Mouse (Mus musculus) C2C12 (cell line): ENCODE results near the gene Nat8f5. TPM values are rescaled to one million over a fixed set of nuclear protein-coding genes. Genes with fewer than 3 reads are reported as not detected.
"Not testable (repeated sequence)": the region's sequence is repeated elsewhere in the genome, so short reads cannot be mapped to it uniquely, and the experiment has no call there.

Experiments
- H3K27me3 ChIP-seq: one replicate; pipeline ENCODE4 v1.6.1; 2011; ENCODE audit not compliant: control insufficient read depth, insufficient read depth, insufficient read length
- H3K36me3 ChIP-seq: one replicate; pipeline ENCODE4 v1.6.1; 2011; ENCODE audit not compliant: control insufficient read depth, insufficient read depth
- H3K4me3 ChIP-seq: one replicate; pipeline ENCODE4 v1.5.1; 2011; ENCODE audit warnings: mild to moderate bottlenecking, control low read depth; ENCODE audit not compliant: poor library complexity, insufficient read depth, severe bottlenecking
- H3K79me2 ChIP-seq: one replicate; pipeline ENCODE4 v1.6.1; 2011; ENCODE audit not compliant: control insufficient read depth, insufficient read depth
- H3K79me3 ChIP-seq: one replicate; pipeline ENCODE4 v1.6.1; 2011; ENCODE audit warnings: low read depth, control low read depth
- H3ac ChIP-seq: one replicate; pipeline ENCODE3; 2011; ENCODE audit warnings: low read depth; ENCODE audit not compliant: control insufficient read depth, insufficient read length
- CEBPB ChIP-seq: IDR thresholded peaks from one replicate; pipeline ENCODE4 v1.6.1; 2011; ENCODE audit warnings: low read depth, mild to moderate bottlenecking, control low read depth, moderate library complexity
- CTCF ChIP-seq: IDR thresholded peaks from one replicate; pipeline ENCODE4 v1.5.1; 2011; ENCODE audit not compliant: control insufficient read depth, insufficient read depth, insufficient read length
- FOSL1 ChIP-seq: IDR thresholded peaks from one replicate; pipeline ENCODE4 v1.8.0; 2011; ENCODE audit warnings: mild to moderate bottlenecking, low read length; ENCODE audit not compliant: poor library complexity, insufficient read depth, severe bottlenecking
- MAX ChIP-seq: IDR thresholded peaks from one replicate; pipeline ENCODE4 v1.6.1; 2011; ENCODE audit warnings: mild to moderate bottlenecking, control low read depth
- MYOD1 ChIP-seq: IDR thresholded peaks from one replicate; pipeline ENCODE4 v1.6.1; 2011; ENCODE audit warnings: low read depth; ENCODE audit not compliant: control insufficient read depth, insufficient read length
- MYOG ChIP-seq: IDR thresholded peaks from one replicate; pipeline ENCODE4 v1.6.1; 2011; ENCODE audit not compliant: control insufficient read depth, insufficient read length; ENCODE audit errors: extremely low read depth
- USF1 ChIP-seq: IDR thresholded peaks from one replicate; pipeline ENCODE4 v1.6.1; 2011; ENCODE audit warnings: low read depth, mild to moderate bottlenecking, control low read depth, moderate library complexity
- polyA plus RNA-seq: library from polyadenylated mRNA; unstranded; fragments of >200 nt; fragmentation: generic; extraction: Trizol; gene quantifications from one replicate; pipeline ENCODE4 v1.2.1, GENCODE M21; 2012; ENCODE audit warnings: missing spikeins

Nat8f5 gene
- polyA plus RNA-seq, 1 experiment: not detected

DNA sequence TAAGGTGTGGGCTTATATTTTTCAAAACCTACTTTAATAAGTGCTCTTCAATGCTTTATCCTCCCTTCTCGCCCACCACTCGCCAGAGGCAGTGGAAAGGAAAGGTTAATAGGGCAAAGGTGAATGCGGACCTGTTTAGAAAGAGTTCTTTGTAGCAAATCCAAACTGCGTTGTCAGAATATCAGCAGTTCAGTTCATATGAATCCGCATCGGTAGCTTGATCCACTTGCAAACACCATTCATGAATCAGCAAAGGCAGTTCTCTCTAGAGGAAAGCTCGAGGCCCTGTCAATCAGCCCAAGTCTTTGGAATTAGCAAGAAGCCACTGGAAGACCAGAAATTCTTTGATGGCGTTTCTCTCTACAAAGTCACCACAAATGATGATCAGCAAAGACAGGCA lies 17.9 kb upstream of the Nat8f5 start:
- TF ChIP-seq MYOD1 (no peak), MYOG (no peak), USF1 (no peak), CTCF (no peak), MAX (no peak), CEBPB (no peak), FOSL1 (no peak)
- H3ac ChIP-seq: no peak overlapping the region
- no peaks in the 10 kb centered on the region for H3K79me2 ChIP-seq
- no peaks in the 10 kb centered on the region for H3K27me3 ChIP-seq
- no peaks in the 10 kb centered on the region for H3K36me3 ChIP-seq
- H3K79me3 ChIP-seq: no peaks in the 10 kb centered on the region
- H3K4me3 ChIP-seq: no peak overlapping the region

DNA sequence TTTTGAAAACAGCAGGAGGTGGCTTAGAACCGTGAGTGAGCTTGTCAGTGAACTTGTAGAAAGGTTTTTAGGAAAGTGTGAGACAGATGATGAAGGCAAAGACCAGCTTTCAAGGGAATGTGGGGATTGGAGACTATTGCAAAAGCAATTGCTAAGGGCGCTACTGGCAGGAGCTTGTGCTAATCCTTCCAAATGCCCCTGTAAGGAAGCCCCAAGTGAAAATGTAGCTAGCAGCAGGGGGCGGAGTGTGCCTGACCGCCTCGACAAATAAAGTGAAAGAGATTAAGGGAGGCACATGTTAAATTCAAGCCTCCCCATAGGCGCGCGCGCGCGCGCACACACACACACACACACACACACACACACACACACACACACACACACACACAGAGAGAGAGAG lies 16.5 kb upstream of the Nat8f5 start:
- H3ac ChIP-seq, H3K36me3 ChIP-seq, H3K79me3 ChIP-seq: not testable (repeated sequence)

DNA sequence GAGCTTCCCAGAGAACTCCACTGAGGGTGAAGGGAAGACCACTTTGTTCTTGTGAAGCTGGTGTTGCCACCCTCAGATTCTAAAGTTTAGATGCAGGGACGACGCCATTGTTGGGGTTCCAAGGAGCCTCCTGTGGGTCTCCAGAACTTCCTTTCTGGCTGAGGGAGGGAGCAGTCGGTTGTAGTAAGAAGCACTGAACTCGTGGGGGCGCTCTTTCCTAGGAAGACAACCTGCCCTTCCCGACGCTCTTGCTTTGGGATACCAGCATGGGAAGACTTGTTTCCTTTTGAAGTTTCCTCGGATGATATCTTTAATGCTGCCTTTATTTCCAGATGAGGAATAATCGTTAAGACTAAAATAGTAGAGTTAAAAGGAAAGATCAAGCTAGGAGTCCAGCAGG lies 16.1 kb upstream of the Nat8f5 start:
- not testable (repeated sequence) for H3ac ChIP-seq, H3K4me3 ChIP-seq, H3K79me2 ChIP-seq, H3K79me3 ChIP-seq, H3K27me3 ChIP-seq, H3K36me3 ChIP-seq

More for the DNA sequence above, 16.5 kb upstream of the Nat8f5 start:
- H3K4me3 ChIP-seq, H3K27me3 ChIP-seq, H3K79me2 ChIP-seq: not testable (repeated sequence)

DNA sequence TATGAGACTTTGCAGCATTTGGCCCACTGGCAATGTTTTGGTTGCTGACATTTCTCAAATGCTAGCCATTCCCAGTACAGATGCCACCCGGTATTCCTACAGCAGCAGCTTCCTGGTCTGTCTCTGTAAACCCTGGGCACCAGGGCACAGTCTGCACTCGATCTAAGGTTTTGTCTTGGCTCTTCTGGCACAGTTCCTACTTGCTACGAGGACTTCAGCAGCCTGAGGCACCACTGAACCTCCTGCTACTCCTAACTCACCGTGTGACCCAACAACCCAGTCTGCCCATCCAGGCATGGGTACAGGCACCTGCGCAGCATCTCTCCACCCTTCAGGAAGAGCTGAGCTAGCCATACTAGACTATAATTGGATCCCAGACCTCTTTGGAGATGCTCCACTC lies 15.3 kb upstream of the Nat8f5 start:
- H3ac ChIP-seq, H3K4me3 ChIP-seq, H3K79me3 ChIP-seq, H3K36me3 ChIP-seq, H3K27me3 ChIP-seq, H3K79me2 ChIP-seq: not testable (repeated sequence)

DNA sequence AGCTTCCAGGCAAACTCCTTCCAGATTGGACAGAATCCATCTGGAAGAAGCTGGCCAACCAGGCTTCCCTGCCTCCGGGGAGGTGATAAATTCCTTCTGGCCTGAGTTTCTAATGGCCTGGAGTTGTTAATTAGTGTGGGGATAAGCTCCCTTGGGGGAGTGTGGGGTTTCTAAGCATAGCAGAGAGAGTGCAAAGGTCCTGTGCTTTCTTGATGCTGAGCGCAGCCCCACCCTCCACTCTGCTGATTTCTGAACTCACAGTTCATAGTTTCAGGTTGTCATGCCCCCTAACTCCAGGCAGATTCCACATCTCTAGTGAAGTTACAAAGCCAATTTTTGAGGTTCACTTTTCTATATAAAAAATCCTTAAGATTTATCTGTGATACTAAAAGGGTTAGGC lies 14.3 kb upstream of the Nat8f5 start:
- H3K4me3 ChIP-seq, H3ac ChIP-seq, H3K79me3 ChIP-seq, H3K27me3 ChIP-seq, H3K36me3 ChIP-seq, H3K79me2 ChIP-seq: not testable (repeated sequence)

DNA sequence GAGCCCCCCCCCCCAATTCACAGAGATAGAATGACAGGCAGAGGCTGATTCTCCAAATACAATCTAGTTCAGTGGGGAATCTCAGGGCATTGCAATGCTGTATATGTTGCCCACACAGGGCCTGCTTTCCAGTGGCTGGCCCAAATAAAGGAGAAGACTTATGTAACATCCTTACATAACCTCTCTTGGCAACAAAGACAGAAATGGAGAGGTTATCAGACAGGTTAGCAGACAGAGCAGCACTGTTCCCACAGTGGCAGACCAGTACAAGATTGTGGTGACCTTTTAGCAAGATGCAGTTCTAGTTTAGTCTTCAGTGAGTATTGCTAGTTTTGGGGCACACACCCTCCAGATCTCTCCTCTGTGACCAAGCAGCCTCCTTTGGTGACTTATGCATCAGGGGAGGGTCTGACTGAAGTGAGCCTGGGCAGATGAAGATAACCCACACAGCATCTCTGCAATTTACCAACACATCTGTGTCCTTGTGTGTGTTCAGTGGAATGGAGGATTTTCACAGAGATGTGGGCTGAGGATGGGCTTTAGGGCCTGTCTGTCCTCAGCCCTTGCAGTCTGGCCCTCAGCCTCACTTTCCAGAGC lies 13.8 kb upstream of the Nat8f5 start:
- H3K79me3 ChIP-seq, H3K36me3 ChIP-seq, H3K27me3 ChIP-seq, H3ac ChIP-seq, H3K79me2 ChIP-seq, H3K4me3 ChIP-seq: not testable (repeated sequence)

DNA sequence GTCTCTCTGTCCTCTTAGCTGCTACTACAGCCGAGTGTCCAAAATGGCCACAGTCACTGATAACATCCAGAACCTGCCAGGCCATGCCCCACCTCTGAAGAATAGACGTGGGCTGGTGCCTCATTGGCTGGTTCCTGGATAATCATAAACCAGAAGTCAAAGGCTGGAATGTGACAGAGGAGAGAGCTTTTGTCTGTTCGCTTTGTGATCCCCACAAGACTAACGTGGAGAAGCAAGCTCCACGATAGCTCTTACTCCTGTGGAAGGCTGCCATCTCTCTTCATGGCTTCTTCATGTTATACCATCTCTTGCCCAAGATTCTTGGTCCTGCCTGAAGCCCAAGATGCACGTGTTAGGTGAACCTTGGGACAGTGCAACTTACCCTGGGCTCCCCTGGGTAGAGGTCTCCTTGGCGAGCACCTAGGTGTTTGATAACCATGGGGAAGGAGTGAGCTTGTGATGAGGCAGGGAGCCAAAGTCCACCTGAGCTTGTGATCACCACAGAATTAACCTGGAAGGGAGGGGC lies 11.1 kb upstream of the Nat8f5 start, which contains the start of gene Nat8:
TSS of gene Nat8 (minus strand) at position 287 of the 526 bp plus-strand sequence.
- Histone ChIP-seq H3K27me3 (no peaks in the 10 kb centered on the region), H3K4me3 (no peak within 1 kb of the TSS), H3K36me3 (no peaks in the 10 kb centered on the region), H3ac (no peak within 1 kb of the TSS), H3K79me3 (no peaks in the 10 kb centered on the region), H3K79me2 (no peaks in the 10 kb centered on the region)
- TF ChIP-seq CTCF (no peak), MAX (no peak), FOSL1 (no peak), USF1 (no peak), MYOG (no peak), MYOD1 (no peak), CEBPB (no peak)
